Mouse (Mus musculus) right cerebral cortex, adult 18-20 months (tissue): ENCODE data around the gene Rln3.
"Not testable (repeated sequence)": the region's sequence is repeated elsewhere in the genome, so short reads cannot be mapped to it uniquely, and the experiment has no call there.

Experiments used
- DNase-seq: peaks from one replicate; pipeline ENCODE4 v3.0.0; 2022; ENCODE audit warnings: mixed read lengths

The Rln3 gene

DNA sequence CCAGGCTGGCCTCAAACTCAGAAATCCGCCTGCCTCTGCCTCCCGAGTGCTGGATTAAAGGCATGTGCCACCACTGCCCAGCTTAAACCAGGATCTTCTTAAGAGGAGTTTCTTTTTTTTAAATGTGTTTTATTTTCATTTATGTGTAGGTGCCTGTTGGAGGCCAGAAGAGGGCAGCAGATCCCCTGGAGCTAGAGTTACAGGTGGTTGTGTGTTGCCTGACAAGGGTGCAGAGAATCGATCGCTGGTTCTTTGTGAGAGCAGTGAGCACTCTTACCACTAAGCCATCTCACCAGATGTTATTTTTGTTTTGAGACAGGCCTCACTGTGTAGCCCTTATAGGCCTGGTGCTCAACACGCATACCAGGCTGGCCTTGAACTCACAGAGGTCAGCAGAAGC, 29.0 kb downstream of the Rln3 start:
- no peak for DNase-seq

DNA sequence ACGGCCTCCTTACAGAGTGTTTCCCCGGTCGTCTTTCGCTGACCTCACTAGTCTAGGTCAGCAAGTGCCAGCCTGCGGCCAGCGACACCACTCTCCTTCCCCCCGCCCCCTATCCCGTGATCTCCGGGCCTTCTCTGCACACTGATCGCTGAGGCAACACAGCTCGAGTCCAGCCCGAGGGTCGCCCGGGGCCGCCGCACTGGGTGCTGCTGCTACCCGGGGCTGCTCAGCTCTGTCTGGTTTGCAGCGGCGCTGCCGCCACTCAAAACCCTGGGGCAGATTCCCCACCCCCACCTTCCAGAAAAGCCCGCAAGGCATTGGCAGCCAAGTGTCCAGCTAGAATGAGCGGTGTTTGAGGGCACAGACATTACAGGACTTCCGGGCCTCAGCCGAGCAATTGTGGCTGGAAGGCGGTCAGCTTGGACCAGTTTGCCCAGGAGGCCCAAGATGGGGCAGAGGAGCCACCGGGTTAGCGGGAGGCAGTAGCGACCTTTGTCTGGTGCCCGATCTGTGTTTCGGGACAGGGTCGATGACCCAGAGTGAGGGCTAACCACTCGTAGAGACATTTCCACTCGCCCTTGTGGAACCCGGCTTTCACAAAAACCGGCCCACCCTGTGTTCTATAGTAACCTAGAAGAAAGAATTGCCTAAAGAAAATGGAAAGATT, 32.2 kb downstream of the Rln3 start:
- DNase-seq, result no peak

DNA sequence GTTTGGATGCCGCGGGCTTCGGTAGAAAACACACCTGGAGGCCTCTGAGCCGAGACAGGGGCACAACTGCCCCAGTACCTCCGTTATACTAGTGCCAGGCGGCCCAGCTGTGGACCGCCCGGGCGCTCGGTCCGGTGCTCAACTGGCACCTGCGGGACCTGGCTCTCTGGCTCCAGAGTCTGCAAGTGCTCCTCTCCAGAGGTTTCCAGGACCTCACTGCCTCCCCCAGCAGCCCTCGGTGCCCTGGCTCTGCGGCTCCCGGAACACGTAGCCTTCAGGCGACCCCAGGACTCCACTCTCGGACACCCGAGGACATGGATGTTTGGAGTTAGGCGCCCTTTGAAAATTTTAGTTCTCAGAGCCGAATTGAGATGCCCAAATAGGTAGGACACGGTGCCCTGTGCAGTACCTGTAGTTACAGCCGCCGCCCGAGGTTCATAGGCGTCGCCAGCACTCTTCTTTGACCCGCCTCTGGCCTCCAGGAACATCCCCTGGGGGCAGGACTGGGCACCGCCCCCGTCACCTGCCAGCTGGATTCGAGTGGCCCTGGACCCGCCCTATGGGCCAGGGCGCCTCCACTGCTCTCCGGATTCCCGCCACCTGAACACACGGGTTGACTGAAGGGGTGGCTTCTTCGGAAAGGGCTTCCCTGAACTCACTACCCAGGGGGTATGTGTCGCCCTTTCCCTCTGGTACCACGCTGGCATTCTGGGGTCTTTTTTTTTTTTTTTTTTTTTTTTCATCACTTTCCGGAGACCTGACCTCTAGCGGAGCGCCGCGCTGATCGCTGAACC, 32.9 kb downstream of the Rln3 start, which contains the start of gene 2210011C24Rik:
Gene 2210011C24Rik (minus strand): TSS at position 467 of the 794 bp plus-strand sequence.
- DNase-seq, result no peak

DNA sequence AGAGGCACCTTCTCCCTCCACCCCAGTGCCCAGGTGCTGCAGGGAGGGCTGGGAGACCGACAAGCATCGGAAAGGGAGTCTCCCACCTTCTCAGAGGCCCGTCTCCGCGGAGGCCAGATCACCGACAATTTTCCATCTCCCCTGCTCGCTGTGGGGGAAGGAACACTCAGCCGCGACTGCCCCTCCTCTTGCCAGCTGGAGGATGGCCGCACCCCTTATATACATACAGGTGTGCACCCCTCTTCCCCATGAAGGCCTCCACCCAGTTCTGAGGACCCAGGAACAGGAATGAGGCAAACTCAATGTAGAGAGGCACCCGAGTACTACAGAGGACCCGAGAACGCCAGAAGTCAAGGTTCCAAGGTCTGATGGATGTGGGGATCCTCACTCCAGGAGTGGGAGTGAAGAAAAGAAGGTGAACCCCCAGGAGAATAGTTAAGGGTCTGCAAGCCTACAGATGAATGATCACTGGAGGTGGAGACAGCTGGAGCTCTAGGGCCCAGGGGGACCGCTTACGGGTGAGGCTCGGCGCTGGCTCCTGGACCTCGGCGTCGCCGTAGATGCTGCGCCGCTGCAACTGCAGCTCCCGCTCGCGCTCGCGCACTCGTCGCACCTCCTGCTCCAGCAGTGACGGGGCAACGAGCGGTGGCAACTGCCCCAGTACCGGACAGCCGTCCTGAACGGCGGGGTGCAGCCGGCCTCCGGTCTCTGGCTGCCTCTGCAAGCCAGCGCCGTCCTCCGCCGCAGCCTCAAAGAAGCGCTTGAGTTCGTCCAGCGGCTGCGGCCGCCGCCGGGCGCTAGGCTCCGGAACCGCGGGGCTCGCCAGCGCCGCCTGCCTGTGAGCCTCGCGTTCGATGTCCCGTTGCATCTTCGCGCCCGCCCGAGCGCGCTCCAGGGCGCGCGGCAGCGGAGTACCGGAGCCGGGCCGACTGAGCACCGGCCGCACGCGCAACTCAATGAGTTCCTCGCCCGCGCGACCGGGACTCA, 33.9 kb downstream of the Rln3 start:
- peak; percentile 68 for DNase-seq

DNA sequence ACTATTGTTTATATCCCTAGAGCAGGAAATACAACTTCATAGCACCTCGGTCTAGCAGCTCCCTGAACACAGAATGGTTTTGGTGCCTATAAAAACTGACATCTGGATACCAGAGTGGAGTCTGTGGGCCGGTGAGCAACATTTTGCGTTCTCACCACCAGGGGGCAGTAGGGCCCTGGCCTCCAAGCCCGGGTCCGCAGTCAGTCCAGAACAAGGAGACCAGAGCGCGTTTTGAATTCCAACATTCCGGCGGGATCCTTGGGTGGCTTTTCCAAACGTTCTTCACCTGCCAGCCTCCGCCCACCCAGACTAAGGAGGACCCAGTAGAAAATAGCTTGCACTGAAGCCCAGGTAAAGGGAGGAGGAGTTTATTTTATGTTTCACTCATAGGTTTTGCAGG, 34.9 kb downstream of the Rln3 start:
- peak; percentile 86 for DNase-seq

DNA sequence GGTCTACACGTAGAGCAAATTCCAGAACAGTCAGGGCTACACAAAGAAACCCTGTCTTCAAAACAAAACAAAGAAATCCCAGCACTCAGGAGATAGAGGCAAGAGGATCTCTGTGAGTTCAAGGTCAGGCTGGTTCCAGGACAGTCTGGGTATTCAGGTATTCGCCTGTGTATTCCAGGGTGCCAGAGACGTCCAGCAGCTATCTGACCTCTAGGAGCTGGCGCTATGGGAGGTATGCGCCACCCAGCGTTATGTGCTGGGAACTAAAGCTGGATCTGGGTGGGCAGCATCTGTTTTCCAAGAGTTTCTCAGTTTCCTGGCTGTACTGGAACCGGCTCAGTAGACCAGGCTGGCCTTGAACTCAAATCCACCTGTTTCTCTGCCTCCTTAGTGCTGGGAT, 36.4 kb downstream of the Rln3 start:
- no peak for DNase-seq

DNA sequence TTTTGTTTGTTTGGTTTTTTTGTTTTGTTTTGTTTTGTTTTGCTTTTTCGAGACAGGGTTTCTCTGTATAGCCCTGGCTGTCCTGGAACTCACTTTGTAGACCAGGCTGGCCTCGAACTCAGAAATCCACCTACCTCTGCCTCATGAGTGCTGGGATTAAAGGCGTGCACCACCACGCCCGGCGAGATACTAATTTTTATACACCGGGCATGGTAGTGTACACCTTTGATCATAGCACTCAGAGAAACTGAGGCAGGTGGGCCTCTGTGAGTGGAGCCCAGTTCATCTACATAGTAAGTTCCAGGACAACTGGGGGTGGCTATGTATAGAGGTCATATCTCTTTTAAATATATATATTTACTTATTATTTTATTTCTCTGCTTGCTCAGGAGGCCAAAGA, 39.3 kb downstream of the Rln3 start:
- DNase-seq, result not testable (repeated sequence)

DNA sequence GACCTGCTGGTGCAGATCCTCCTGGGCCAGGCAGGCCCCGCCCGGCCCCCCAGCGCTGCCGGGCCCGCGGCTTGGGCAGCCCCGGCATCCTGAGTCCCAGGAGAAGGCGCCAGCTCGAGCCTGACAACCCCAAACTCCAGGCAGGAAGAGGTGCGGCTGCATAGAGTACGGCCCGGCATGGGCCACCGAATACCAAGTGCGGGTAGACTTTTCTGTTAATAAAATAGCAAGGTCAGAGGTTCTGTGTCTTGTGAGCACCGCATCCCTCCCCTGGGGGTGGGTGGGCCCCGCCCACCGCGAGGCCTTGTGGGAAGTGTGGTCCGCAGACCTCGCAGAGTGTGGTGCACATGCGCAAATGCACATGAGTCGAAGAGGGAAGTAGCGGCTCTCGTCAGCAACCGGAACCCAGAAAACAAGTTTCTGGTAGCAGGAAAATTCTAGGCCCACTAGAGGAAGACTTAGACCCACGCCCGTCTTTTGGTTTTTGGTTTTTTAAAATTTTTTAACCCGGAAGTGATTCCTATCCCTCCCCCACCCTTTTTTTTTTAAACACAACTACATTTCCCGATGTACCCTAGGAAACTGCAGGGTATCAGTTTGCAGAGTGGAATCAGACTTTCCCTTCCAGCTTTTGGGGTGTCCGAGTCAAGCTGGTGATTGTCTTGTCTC, 40.1 kb downstream of the Rln3 start:
- DNase-seq, result peak; percentile 93

DNA sequence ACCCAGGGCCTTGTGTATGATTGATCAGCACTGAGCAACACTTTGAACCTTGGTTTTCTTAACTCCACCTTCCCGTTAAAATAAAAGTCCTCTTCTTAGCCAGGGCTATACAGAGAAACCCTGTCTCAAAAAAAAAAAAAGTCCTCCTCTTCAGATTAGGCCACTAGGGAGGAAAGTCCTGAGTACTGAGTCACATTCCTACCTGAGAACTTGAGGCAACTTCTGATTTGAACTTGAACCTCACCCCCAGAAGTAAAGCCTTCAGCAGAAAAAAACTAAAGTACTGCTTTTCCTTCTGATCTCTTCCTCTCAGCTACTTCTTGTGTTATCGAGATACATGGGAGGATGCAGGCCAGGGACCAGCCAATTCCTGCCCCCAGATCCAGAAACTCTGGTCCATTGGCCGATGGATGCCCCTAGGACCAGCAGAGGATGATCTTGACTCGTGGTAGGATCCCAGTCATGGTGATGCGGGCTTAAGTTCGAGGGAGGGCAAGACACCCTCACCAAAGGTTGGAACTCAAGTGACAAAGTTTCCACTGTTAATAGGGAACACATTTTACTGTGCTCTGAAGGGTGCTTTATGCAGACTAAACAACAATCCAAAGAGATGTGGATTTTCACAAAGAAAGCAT, 41.1 kb downstream of the Rln3 start:
- DNase-seq, result no peak

DNA sequence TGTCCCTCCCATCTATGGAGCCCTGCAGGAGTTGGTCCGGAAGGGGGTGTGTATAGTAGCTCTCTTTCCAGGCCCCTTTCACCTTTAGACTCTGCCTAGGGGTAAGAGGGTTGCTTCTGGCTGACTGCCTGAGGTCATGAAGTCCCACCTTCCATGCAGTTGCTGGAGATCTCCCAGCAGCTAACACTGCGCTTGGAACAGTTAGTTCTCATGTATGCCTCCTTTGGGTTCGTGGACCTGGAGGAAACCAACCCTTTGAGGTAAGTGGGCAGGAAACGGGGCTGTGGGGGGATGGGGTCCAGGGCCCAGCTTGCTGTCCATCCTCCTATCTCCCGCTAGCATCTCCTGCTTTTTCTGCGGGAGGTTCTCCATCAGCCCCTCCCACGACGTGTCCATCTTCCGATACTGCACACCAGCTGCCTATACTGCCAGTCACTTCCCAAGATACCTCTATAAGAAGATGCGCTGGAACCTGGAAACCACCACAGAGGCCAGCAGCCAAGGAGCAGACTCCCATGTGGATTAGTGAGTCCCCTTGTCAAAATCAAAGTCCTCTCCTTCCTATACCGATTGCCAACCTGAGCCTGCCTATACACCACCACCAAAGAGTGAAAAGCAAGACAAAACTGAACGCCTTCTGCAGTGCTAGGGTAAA, 41.7 kb downstream of the Rln3 start:
- no peak for DNase-seq

DNA sequence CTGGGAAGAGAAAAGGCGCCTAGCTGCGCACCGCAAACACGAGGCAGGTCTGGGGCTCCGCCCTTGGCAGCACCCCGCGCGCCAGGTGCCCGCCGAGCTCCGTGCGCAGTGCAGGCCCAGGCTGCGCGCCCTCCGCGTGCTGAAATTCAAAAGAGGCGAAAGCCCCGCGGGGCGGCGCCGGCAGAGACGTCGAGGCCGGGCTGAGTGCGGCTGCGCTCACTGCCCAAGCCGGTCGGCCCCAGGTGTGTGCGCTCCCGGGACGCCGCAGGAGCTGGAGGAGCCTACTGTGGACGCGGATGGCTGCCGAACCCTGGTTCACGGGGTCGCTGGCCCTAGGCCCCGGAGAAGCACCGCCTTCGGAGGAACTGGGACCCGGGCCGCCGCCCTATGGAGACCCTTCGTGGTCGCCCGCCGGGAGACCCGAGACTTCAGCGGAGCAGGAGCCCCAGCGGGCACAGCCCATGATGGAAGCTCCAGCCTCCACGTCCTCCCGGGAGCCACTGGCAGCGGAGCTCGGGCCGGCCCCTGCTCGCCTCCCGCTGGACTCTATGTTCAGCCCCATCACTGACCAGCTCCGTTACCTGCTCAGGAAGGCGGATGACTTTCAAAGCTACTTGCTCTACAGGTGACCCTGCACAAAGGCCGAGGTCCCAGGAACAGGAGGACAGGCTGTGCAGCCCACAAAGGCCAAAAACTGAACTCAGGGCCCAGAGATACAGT, 43.4 kb downstream of the Rln3 start, which contains the start of gene 1700067K01Rik:
Gene 1700067K01Rik (plus strand): TSS at position 222 of the 720 bp plus-strand sequence.
- DNase-seq, result no peak

DNA sequence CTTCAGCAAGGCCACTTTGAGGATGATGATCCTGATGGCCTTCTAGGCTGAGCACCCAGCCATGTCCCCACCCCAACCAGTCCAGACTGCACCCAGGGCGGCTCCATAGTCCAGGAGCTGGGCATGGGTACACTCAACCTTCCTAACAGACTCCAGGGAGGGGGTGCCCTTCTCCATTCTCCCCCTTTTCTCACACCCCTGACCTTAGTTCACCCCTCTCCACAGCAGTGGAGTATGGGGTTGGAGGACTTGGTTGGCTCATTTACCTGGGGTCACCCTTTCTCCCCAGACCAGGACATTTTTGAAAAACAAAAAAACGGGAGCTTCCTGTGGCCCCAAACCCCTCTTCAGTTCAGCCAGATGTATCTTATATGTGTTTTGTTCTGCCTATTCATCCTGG, 45.0 kb downstream of the Rln3 start:
- no peak for DNase-seq

DNA sequence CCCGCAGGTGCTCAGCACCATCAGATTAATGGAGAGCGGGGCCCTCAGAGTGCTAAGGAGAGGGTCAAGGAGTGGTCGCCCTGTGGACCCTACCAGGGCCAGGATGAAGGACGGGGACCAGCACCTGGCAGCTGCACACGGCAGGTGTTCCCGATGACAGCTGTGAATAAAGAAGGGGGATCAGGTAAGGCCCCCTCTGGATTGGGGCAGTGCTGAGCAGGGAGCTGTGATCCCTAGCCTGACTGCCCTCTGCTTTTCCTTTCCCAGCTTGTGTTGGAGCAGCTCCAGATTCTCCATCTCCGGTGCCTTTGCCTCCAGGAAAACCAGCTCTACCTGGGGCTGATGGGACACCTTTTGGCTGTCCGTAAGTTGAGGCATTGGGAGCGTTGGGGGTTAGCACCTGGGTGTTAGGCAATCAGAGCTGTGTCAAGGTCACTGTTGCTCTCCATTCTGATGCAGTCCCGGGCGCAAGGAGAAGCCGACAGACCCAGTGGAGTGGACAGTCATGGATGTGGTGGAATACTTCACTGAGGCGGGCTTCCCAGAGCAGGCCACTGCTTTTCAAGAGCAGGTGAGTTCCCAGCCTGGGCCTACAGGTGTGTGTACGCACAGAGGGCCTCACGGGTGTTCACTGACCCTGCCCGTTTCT, 45.6 kb downstream of the Rln3 start:
- DNase-seq, result no peak

DNA sequence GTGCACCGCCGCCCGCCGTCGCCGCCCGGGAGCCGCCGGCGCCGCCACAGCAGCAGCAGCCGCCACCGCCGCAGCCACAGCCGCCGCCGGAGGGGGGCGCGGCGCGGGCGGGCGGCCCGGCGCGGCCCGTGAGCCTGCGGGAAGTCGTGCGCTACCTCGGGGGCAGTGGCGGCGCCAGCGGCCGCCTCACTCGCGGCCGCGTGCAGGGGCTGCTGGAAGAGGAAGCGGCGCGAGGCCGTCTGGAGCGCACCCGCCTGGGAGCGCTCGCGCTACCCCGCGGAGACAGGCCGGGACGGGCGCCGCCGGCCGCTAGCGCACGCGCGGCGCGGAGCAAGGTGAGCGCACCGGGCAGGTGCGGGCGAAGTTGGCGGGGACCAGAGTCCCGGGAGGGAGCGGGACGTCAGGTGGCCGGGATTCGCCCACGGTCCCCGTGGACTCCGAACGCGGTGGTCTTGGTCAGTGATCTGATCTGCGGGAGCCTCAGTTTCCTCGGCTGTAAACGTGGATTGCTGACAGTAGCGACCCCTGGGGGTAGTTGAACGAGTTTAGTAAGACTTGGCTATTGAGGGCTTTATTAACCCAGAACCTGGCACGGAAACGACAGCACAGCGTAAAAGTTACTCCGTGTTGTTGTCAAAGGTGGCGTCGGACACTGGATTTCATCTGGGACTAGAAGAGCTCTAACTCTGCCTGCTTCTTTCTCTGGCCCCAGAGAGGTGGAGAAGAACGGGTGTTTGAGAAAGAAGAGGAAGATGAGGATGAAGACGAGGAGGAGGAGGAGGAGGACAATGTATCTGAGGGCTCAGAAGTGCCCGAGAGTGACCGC, 46.4 kb downstream of the Rln3 start:
- DNase-seq, result peak; percentile 56

DNA sequence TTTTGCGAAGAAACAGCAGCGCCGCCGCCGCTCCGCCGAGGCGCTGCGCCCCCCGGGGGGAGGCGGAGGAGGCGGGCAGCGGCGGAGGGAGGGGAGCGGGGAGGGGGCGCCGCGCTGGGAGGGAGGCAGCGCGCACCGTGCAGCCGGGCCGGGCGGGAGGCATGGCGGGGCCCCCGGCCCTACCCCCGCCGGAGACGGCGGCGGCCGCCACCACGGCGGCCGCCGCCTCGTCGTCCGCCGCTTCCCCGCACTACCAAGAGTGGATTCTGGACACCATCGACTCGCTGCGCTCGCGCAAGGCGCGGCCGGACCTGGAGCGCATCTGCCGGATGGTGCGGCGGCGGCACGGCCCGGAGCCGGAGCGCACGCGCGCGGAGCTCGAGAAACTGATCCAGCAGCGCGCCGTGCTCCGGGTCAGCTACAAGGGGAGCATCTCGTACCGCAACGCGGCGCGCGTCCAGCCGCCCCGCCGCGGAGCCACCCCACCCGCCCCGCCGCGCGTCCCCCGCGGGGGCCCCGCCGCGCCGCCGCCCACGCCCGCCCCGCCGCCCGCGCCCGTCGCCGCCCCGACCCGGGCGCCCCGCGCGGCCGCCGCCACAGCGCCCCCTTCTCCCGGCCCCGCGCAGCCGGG, 47.2 kb downstream of the Rln3 start, which contains the start of gene Samd1:
Gene Samd1 (plus strand): TSS at position 162 of the 631 bp plus-strand sequence.
- peak; percentile 67 for DNase-seq

DNA sequence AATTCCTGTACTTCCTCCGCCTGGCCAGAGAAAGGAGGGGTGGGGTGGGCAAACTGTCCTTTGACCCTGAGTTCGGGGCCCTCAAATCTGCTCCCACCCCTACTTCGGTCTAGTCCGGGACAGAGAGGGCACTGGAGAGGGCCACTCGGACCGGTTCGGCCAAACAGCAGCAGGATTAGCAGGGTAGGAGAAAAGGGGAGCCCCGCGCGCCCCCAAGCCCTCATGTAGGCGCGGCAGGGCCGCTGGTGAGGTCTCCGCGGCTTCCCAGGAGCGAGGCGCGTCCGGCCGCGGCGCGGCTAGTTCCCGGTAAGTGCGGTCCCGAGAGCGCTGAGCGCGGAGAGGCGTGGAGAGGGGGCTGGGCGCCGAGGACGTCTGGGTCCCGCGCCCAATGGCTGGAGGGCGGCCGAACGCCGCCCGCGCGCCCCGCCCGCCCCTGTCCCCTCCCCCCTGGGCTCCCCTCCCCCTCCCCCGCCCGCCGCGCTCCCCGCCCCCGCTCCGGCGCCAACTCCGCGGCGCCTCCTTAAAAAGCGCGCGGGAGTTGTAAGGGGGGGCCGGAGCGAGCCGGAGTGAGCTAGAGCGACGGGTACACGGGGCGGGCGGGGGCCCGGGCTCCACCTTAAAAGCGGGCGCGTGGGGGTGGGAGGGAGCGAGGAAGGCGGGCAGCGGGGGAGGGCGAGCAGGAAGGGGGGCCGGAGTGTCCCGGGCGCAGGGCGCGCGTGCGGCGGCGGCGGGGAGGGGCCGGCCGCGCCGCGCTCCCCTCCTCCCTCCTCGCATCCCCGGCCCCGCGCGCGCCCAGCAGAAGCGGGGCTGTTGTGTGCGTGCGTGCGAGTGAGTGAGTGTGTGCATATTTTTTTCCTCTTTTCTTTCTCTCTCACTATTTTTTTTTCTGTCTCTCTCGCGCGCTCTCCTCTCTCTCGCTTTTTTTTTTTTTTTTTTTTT, 48.0 kb downstream of the Rln3 start:
- DNase-seq, result peak; percentile 86

DNA sequence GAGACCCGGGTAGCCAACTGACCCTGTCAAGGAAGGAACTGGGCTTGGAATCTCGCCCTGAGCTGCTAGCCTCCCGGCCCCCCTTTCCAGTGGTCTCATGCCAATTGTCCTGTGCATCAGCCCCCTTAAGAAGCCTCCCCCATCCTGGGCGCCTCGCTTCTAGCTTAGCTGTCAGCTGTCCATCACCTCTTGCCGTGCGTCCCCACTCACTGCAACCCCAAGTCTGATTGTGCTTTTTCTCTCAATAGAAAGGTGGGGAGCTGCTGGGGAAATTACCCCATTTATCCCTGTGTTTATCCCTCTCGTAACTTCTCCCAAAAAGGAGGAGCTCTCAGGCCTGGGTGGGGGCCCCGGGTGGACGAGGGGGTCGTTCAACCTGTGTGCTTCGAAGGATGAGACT, 48.8 kb downstream of the Rln3 start:
- DNase-seq, result no peak
